Mouse (Mus musculus): ENCODE data around the gene Ccdc38. TPM values are rescaled to one million over a fixed set of nuclear protein-coding genes. Genes with fewer than 3 reads are reported as not detected.
A peak's percentile ranks its signal among the peaks of the same experiment; 100 is the strongest.

Ccdc38 gene
- polyA plus RNA-seq, 1 experiment = not detected

DNA sequence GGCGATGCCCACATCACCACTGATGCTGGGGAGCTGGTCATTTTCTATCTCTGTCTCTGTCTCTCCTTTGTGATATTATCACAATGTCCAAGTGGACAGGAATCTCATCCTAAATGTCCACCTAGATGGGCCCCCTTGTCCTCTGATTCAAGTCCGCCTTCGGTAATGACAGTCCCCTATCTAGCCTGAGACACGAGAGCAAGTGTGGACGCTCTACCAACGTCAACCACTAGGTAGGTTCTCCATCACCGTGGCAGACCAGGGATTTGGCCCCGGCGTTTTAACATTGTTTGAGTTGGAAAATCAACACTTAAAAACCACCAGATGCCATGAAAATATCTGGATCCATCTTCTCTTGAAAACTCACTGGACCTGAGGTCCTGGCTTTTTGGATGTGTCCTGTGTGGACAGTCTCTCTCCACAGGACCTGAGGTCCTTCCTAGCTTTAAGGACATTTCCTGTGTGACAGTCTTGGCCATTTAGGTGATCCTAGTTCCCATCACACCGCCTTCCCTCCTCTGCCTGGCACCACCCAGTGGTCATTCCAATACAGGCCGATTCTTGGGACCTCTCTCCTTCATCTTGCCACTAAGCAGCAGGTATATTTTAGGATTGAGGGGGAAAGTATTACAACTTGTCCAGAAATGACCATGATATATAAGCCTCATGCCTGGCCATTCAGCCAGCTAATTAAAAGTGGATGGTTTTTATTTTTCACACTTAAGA lies 27.6 kb downstream of the Ccdc38 start:
- Histone ChIP-seq H3K4me1 (ENCODE audit: control insufficient read depth, insufficient read depth, low read length) (no peaks in the 10 kb centered on the region), H3K27me3 (replicated peaks; ENCODE audit: control insufficient read depth, insufficient read depth, low read length) (no peaks in the 10 kb centered on the region), H3K4me3 (ENCODE audit: insufficient read depth, low read depth, low read length) (no peak overlapping the region), H3K27ac (ENCODE audit: insufficient read depth, low read depth, low read length) (no peak overlapping the region), H3K36me3 (ENCODE audit: control insufficient read depth, insufficient read depth, low read length) (no peaks in the 10 kb centered on the region)
- TF ChIP-seq CTCF (conservative IDR thresholded peaks at IDR 0.05; ENCODE audit: insufficient read depth, insufficient read length, low read depth, low read length) (peak; percentile 14; the same call in 1 of the 2 replicates), POLR2A (IDR thresholded peaks at IDR 0.05; ENCODE audit: low read depth, low read length) (no peak)
- WGBS = 89% methylated on average over 11 of the region's 11 CpGs
- no peak for DNase-seq

- no peaks in the 10 kb centered on the region for H3K36me3 ChIP-seq (ENCODE audit: control insufficient read depth, insufficient read depth, low read length)
- no peak overlapping the region for H3K27ac ChIP-seq (ENCODE audit: insufficient read depth, low read depth, low read length)
- DNase-seq = no peak
- H3K4me1 ChIP-seq (ENCODE audit: control insufficient read depth, insufficient read depth, low read length) = no peaks in the 10 kb centered on the region
- no peak for TF ChIP-seq POLR2A (IDR thresholded peaks at IDR 0.05; ENCODE audit: low read depth, low read length)
- TF ChIP-seq CTCF (conservative IDR thresholded peaks at IDR 0.05; ENCODE audit: insufficient read depth, insufficient read length, low read depth, low read length) = no peak
- H3K27me3 ChIP-seq (replicated peaks; ENCODE audit: control insufficient read depth, insufficient read depth, low read length) = no peaks in the 10 kb centered on the region
- WGBS = 85% methylated on average over 6 of the region's 6 CpGs
- no peak overlapping the region for H3K4me3 ChIP-seq (ENCODE audit: insufficient read depth, low read depth, low read length)
Measured at GRCm38 (mm10) chr10:93568671-93569070, 28.2 kb downstream of the Ccdc38 start.

GRCm38 (mm10) chr10:93572209-93572608 lies 31.8 kb downstream of the Ccdc38 start:
- Histone ChIP-seq H3K4me1 (ENCODE audit: control insufficient read depth, insufficient read depth, low read length) (no peaks in the 10 kb centered on the region), H3K27me3 (replicated peaks; ENCODE audit: control insufficient read depth, insufficient read depth, low read length) (no peaks in the 10 kb centered on the region), H3K4me3 (ENCODE audit: insufficient read depth, low read depth, low read length) (no peak overlapping the region), H3K36me3 (ENCODE audit: control insufficient read depth, insufficient read depth, low read length) (no peaks in the 10 kb centered on the region), H3K27ac (ENCODE audit: insufficient read depth, low read depth, low read length) (no peak overlapping the region)
- 64% methylated on average over 2 of the region's 2 CpGs for WGBS
- DNase-seq = no peak
- TF ChIP-seq POLR2A (IDR thresholded peaks at IDR 0.05; ENCODE audit: low read depth, low read length) = no peak
- TF ChIP-seq CTCF (conservative IDR thresholded peaks at IDR 0.05; ENCODE audit: insufficient read depth, insufficient read length, low read depth, low read length) = no peak

DNA sequence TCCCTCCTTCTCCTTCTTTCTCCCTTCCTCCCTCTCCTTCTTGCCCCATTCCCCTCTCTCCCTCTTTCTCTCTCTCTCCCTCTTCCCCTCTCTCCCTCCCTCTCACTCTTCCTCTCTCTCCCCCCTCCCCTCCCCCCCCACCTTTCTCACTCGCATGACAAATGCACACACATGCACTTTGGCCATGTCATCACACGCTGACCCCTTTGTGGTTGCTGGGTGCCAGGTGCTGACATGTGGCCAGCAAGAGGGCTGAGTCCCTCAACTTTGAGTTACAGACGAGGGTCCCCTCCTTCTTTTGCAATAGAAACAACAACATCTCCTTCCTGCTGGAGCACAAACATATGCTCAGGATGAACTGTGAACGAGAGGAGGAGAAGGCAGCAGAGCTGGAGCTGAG lies 34.5 kb downstream of the Ccdc38 start:
- TF ChIP-seq CTCF (conservative IDR thresholded peaks at IDR 0.05; ENCODE audit: insufficient read depth, insufficient read length, low read depth, low read length) (no peak), POLR2A (IDR thresholded peaks at IDR 0.05; ENCODE audit: low read depth, low read length) (no peak)
- Histone ChIP-seq H3K27ac (ENCODE audit: insufficient read depth, low read depth, low read length) (no peak overlapping the region), H3K4me3 (ENCODE audit: insufficient read depth, low read depth, low read length) (no peak overlapping the region), H3K4me1 (ENCODE audit: control insufficient read depth, insufficient read depth, low read length) (no peaks in the 10 kb centered on the region), H3K36me3 (ENCODE audit: control insufficient read depth, insufficient read depth, low read length) (no peaks in the 10 kb centered on the region), H3K27me3 (replicated peaks; ENCODE audit: control insufficient read depth, insufficient read depth, low read length) (no peaks in the 10 kb centered on the region)
- no peak for DNase-seq
- 58% methylated on average over 4 of the region's 4 CpGs for WGBS

- no peak for TF ChIP-seq POLR2A (IDR thresholded peaks at IDR 0.05; ENCODE audit: low read depth, low read length)
- TF ChIP-seq CTCF (conservative IDR thresholded peaks at IDR 0.05; ENCODE audit: insufficient read depth, insufficient read length, low read depth, low read length) = no peak
- Histone ChIP-seq H3K36me3 (ENCODE audit: control insufficient read depth, insufficient read depth, low read length) (no peaks in the 10 kb centered on the region), H3K27ac (ENCODE audit: insufficient read depth, low read depth, low read length) (no peak overlapping the region), H3K4me3 (ENCODE audit: insufficient read depth, low read depth, low read length) (no peak overlapping the region), H3K27me3 (replicated peaks; ENCODE audit: control insufficient read depth, insufficient read depth, low read length) (no peaks in the 10 kb centered on the region), H3K4me1 (ENCODE audit: control insufficient read depth, insufficient read depth, low read length) (no peaks in the 10 kb centered on the region)
- DNase-seq = no peak
- WGBS = 82% methylated on average over 8 of the region's 8 CpGs
Measured at GRCm38 (mm10) chr10:93575960-93576359, 35.5 kb downstream of the Ccdc38 start.

DNA sequence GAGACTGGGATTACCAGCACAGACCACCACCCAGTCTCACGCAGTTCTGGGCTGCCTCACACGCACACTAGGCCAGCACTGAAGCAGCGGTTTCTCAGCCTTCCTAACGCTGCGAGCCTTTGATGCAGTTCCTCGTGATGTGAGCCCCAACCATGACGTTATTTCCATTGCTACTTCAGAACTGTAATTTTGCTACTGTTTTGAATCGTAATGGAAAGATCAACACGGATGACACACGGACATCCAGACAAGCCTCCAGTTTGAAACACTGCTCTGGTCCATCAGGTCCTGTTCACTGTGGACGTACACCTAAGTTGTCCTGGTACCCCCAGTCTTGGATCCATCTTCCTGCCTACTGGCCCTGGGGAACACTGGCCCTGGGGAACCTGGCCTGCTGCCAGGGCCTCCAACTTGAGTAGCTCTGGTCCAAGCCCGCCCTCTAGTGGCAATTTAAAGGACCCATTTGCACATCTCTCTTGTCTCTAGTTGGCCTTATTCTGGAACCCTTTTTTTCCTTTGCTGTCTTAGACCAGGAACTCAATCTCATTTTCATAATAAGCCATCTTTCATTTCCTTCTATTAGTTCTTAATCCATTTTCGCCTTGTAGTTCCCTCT lies 36.9 kb downstream of the Ccdc38 start:
- Histone ChIP-seq H3K27me3 (replicated peaks; ENCODE audit: control insufficient read depth, insufficient read depth, low read length) (no peaks in the 10 kb centered on the region), H3K36me3 (ENCODE audit: control insufficient read depth, insufficient read depth, low read length) (no peaks in the 10 kb centered on the region; the same call in 1 of the 2 replicates), H3K4me3 (ENCODE audit: insufficient read depth, low read depth, low read length) (no peak overlapping the region), H3K4me1 (ENCODE audit: control insufficient read depth, insufficient read depth, low read length) (no peaks in the 10 kb centered on the region), H3K27ac (ENCODE audit: insufficient read depth, low read depth, low read length) (no peak overlapping the region)
- peak; percentile 78 for DNase-seq
- WGBS = 68% methylated on average over 13 of the region's 13 CpGs
- TF ChIP-seq POLR2A (IDR thresholded peaks at IDR 0.05; ENCODE audit: low read depth, low read length) = no peak
- TF ChIP-seq CTCF (conservative IDR thresholded peaks at IDR 0.05; ENCODE audit: insufficient read depth, insufficient read length, low read depth, low read length) = peak; percentile 81

GRCm38 (mm10) chr10:93588796-93589195 lies 48.4 kb downstream of the Ccdc38 start:
- no peak for DNase-seq
- WGBS = 1% methylated on average over 11 of the region's 11 CpGs

More at GRCm38 (mm10) chr10:93588796-93589195, 48.4 kb downstream of the Ccdc38 start:
- Histone ChIP-seq H3K36me3 (ENCODE audit: control insufficient read depth, insufficient read depth, low read length) (no peaks in the 10 kb centered on the region), H3K4me3 (ENCODE audit: insufficient read depth, low read depth, low read length) (peak overlapping the region; percentile 88), H3K27ac (ENCODE audit: insufficient read depth, low read depth, low read length) (no peak overlapping the region), H3K4me1 (ENCODE audit: control insufficient read depth, insufficient read depth, low read length) (peaks cover 10% of the 10 kb centered on the region; the same call in 1 of the 2 replicates), H3K27me3 (replicated peaks; ENCODE audit: control insufficient read depth, insufficient read depth, low read length) (no peaks in the 10 kb centered on the region)
- TF ChIP-seq POLR2A (IDR thresholded peaks at IDR 0.05; ENCODE audit: low read depth, low read length) (no peak), CTCF (conservative IDR thresholded peaks at IDR 0.05; ENCODE audit: insufficient read depth, insufficient read length, low read depth, low read length) (no peak)
